ENCODE assay signal across 8 mouse cellular contexts in the genomic region with DNA sequence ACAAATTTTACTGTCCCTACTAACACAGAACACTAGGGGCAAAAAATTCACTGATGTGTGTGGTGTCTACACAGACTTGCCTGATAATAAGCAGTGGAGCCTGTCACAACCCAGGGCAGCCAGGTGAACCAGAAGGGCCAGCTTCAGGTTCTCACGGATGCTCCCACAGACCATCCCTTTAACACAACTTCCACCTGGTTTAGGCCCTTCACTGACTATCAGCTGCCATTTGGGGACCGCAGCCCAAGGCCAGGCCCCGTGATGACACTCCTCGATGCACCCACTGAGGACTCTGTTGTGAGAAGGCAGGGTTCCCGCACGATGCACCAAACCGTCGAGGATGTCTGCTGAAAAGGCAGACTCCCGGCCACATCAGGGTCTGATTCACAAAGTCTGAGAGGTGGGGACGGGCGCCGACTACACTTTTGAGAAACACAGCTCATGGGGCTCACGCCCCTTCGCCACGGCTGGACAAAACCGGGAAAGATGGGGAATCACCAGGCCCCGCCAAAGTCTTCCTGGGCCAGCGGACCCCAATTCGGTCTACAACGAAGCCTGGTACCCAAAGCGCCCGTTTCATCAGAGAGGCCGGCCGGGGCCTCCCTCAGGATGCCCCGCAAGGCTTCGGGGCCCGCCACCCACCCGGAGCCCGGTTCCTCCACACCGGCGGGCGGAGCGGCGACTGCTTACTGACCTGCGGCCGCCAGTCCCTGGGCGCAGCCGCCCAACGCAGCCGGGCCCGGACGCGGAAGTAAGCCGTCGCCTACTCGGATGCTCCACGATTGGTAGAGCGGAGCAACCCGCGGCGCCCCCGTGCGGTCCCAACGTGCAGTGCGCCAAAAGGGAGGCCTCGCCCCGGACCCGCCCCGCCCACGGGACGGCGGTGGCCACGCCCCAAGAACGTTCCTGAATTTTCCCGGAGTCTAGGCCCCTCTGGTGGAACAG. TPM values are rescaled to one million over a fixed set of nuclear protein-coding genes. Genes with fewer than 3 reads are reported as not detected.
DNase-seq lines count a peak whose midpoint lies in the region; ATAC-seq lines count a peak whose summit lies in the region.

No protein-coding gene starts in this region.

- peak; percentile 98 for ATAC-seq in hindbrain, embryonic 12.5 days (ENCODE audit: low FRiP score)

- H3K9ac ChIP-seq in hindbrain, embryonic 12.5 days: peak overlapping the region; percentile 81

- H3K27ac ChIP-seq in hindbrain, embryonic 12.5 days: peak overlapping the region; percentile 82

- H3K4me2 ChIP-seq in hindbrain, embryonic 12.5 days (replicated peaks): peak overlapping the region; percentile 71

- WGBS in hindbrain, embryonic 12.5 days: under 1% methylated on average over 65 of the region's 65 CpGs

- no peaks in the 10 kb centered on the region for H3K27me3 ChIP-seq in hindbrain, embryonic 12.5 days

- peak; percentile 98 for DNase-seq in Muller cell, postnatal 12 days (ENCODE audit: inconsistent ontology term)
- peak; percentile 93 for DNase-seq in cerebellum, adult 9-11 months
- peak; percentile 90 to 95 for DNase-seq in frontal cortex, postnatal 10 days (ENCODE audit: low spot score in 2 of 2)
- DNase-seq in layer of hippocampus, postnatal 14 days (ENCODE audit: low spot score in 2 of 2): peak; percentile 94 to 96
- peak; percentile 99 for DNase-seq in lung, postnatal 14 days
- DNase-seq in retina, adult 2 months (ENCODE audit: low read depth, low spot score): peak; percentile 74
- peak; percentile 91 to 94 for DNase-seq in thymus, postnatal 36 days

- peaks cover 16% of the 10 kb centered on the region for H3K36me3 ChIP-seq in hindbrain, embryonic 12.5 days

- H3K9me3 ChIP-seq in hindbrain, embryonic 12.5 days (replicated peaks): no peaks in the 10 kb centered on the region

- H3K4me3 ChIP-seq in hindbrain, embryonic 12.5 days: peak overlapping the region; percentile 74

- H3K4me1 ChIP-seq in hindbrain, embryonic 12.5 days: peaks cover 7% of the 10 kb centered on the region

RNA-seq across cellular contexts. Expression of a gene that starts 26.2 kb away (rescaled TPM):
- 17.3 and 18.0 TPM in 2 replicates for polyA plus RNA-seq in hindbrain, embryonic 12.5 days (2016; fragmentation: Nextera tagmentation; extraction: Ambion mirVana)
- 1 to 10 TPM in 1 of 2 experiments, under 1 TPM in 1; 0.95 to 1.4 TPM for total RNA-seq in layer of hippocampus, postnatal 14 days (2021)

RNA-seq across cellular contexts. Expression of a gene that starts 49.2 kb away (rescaled TPM):
- 26.1 and 27.6 TPM in 2 replicates for polyA plus RNA-seq in hindbrain, embryonic 12.5 days (2016; fragmentation: Nextera tagmentation; extraction: Ambion mirVana)
- 10 to 100 TPM; 18.3 to 21.2 TPM for total RNA-seq in layer of hippocampus, postnatal 14 days (2021)

Comparison
In these comparisons a context has a peak if more than half of its experiments do, and no peak if none do; other contexts are left out.
1. Peak in every context shown above with its lines: DNase-seq, ATAC-seq, H3K4me3 ChIP-seq and H3K27ac ChIP-seq.